Mouse (Mus musculus) CH12.LX (cell line): ENCODE data around the gene Ctnnd2. TPM values are rescaled to one million over a fixed set of nuclear protein-coding genes. Genes with fewer than 3 reads are reported as not detected.

Source experiments
- DNase-seq: peaks from one replicate; pipeline ENCODE4 v3.0.0-alpha.2; 2013; ENCODE audit errors: extremely low read depth
- H3K27ac ChIP-seq: 2 replicates; pipeline ENCODE4 v1.5.1; 2012; ENCODE audit warnings: low read depth, mild to moderate bottlenecking, control low read depth, moderate library complexity; ENCODE audit not compliant: insufficient read depth
- H3K27me3 ChIP-seq: replicated peaks from 2 replicates; pipeline ENCODE3; 2012; ENCODE audit warnings: inconsistent platforms
- H3K36me3 ChIP-seq, 2 experiments: replicated peaks in 1 of 2; 2 replicates each; pipeline versions ENCODE3 to v1.6.1; 2012; ENCODE audit warnings: inconsistent platforms in 1 of 2, low read length in 1 of 2, mild to moderate bottlenecking in 1 of 2, mixed read lengths in 1 of 2, moderate library complexity in 1 of 2; ENCODE audit not compliant: control insufficient read depth in 1 of 2, insufficient read depth in 1 of 2
- H3K4me1 ChIP-seq, 2 experiments: 2 replicates each; pipeline ENCODE4 v1.6.1; 2012; ENCODE audit warnings: inconsistent platforms in 1 of 2, moderate library complexity in 1 of 2; ENCODE audit not compliant: insufficient read depth in 2 of 2, control insufficient read depth in 1 of 2
- H3K4me2 ChIP-seq: 2 replicates; pipeline ENCODE4 v1.6.1; 2012; ENCODE audit warnings: low read depth, mild to moderate bottlenecking, control low read depth; ENCODE audit not compliant: poor library complexity, insufficient read depth, severe bottlenecking
- H3K4me3 ChIP-seq, 3 experiments: fragments of 150-350 bp in 1 of 3; sonication (generic) in 1 of 3; replicated peaks in 1 of 3; 2 replicates each; pipeline versions ENCODE3 to v1.5.1; 2011 to 2012; ENCODE audit warnings: low read depth in 2 of 3, low read length in 2 of 3, mild to moderate bottlenecking in 2 of 3, moderate library complexity in 2 of 3, control low read depth in 1 of 3, improper control_type of control experiment in 1 of 3, inconsistent platforms in 1 of 3, mixed read lengths in 1 of 3; ENCODE audit not compliant: poor library complexity in 1 of 3
- H3K79me2 ChIP-seq: replicated peaks from 2 replicates; pipeline ENCODE4 v1.6.1; 2012; ENCODE audit warnings: mild to moderate bottlenecking, moderate library complexity; ENCODE audit not compliant: control insufficient read depth, poor library complexity, insufficient read depth, severe bottlenecking; ENCODE audit errors: extremely low read depth
- H3K9ac ChIP-seq: 2 replicates; pipeline ENCODE4 v1.6.1; 2012; ENCODE audit warnings: low read depth, mild to moderate bottlenecking, control low read depth, moderate library complexity; ENCODE audit not compliant: insufficient read depth
- H3K9me3 ChIP-seq: replicated peaks from 2 replicates; pipeline ENCODE3; 2012; ENCODE audit warnings: low read length, inconsistent platforms, mixed read lengths
- BHLHE40 ChIP-seq: IDR thresholded peaks from 2 replicates; pipeline ENCODE4 v1.6.1; 2011; ENCODE audit warnings: mild to moderate bottlenecking, low read depth, low read length, improper control_type of control experiment
- CHD1 ChIP-seq: IDR thresholded peaks from 2 replicates; pipeline ENCODE4 v1.6.1; 2012; ENCODE audit warnings: low read depth, low read length, improper control_type of control experiment, inconsistent platforms
- CTCF ChIP-seq, 2 experiments: IDR thresholded peaks in 1 of 2; conservative IDR thresholded peaks in 1 of 2; 2 replicates each; pipeline ENCODE4 v1.5.1; 2011 to 2012; ENCODE audit warnings: low read depth in 2 of 2, low read length in 2 of 2, improper control_type of control experiment in 1 of 2, inconsistent platforms in 1 of 2, mild to moderate bottlenecking in 1 of 2, moderate library complexity in 1 of 2
- E2F4 ChIP-seq: IDR thresholded peaks from 2 replicates; pipeline ENCODE4 v1.6.1; 2011; ENCODE audit warnings: low read depth, low read length, improper control_type of control experiment; ENCODE audit not compliant: insufficient replicate concordance
- GABPA ChIP-seq: IDR thresholded peaks from 2 replicates; pipeline ENCODE4 v1.6.1; 2012; ENCODE audit warnings: low read depth, low read length, improper control_type of control experiment, inconsistent platforms; ENCODE audit not compliant: insufficient replicate concordance
- HCFC1 ChIP-seq: IDR thresholded peaks from 2 replicates; pipeline ENCODE4 v1.6.1; 2012; ENCODE audit warnings: low read depth, mild to moderate bottlenecking, inconsistent platforms, low read length, improper control_type of control experiment
- JUN ChIP-seq: IDR thresholded peaks from 2 replicates; pipeline ENCODE4 v1.6.1; 2011; ENCODE audit warnings: low read depth, mild to moderate bottlenecking, low read length, improper control_type of control experiment, moderate library complexity; ENCODE audit not compliant: insufficient read depth
- MAZ ChIP-seq: IDR thresholded peaks from 2 replicates; pipeline ENCODE4 v1.6.1; 2012; ENCODE audit warnings: low read depth, mild to moderate bottlenecking, inconsistent platforms, low read length, improper control_type of control experiment, moderate library complexity
- MEF2A ChIP-seq: IDR thresholded peaks from 2 replicates; pipeline ENCODE4 v1.6.1; 2014; ENCODE audit warnings: low read depth, mild to moderate bottlenecking, inconsistent platforms, low read length, improper control_type of control experiment, borderline replicate concordance
- MXI1 ChIP-seq: IDR thresholded peaks from 2 replicates; pipeline ENCODE4 v1.6.1; 2011; ENCODE audit warnings: mild to moderate bottlenecking, low read depth, low read length, improper control_type of control experiment
- MYC ChIP-seq: IDR thresholded peaks from 2 replicates; pipeline ENCODE4 v1.6.1; 2011; ENCODE audit warnings: low read depth, mild to moderate bottlenecking, improper control_type of control experiment, low read length
- NELFE ChIP-seq: IDR thresholded peaks from 2 replicates; pipeline ENCODE4 v1.6.1; 2011; ENCODE audit warnings: low read depth, low read length, improper control_type of control experiment
- PAX5 ChIP-seq: IDR thresholded peaks from 2 replicates; pipeline ENCODE4 v1.6.1; 2012; ENCODE audit warnings: low read length, inconsistent platforms, mixed read lengths
- RAD21 ChIP-seq: IDR thresholded peaks from 2 replicates; pipeline ENCODE4 v1.6.1; 2011; ENCODE audit warnings: low read depth, mild to moderate bottlenecking, low read length, improper control_type of control experiment, moderate library complexity
- RCOR1 ChIP-seq: conservative IDR thresholded peaks from 2 replicates; pipeline ENCODE4 v1.6.1; 2012; ENCODE audit warnings: low read depth, mild to moderate bottlenecking, inconsistent platforms, low read length, improper control_type of control experiment
- SMC3 ChIP-seq: IDR thresholded peaks from 2 replicates; pipeline ENCODE4 v1.6.1; 2011; ENCODE audit warnings: low read depth, low read length, improper control_type of control experiment
- UBTF ChIP-seq: IDR thresholded peaks from 2 replicates; pipeline ENCODE4 v1.6.1; 2012; ENCODE audit warnings: low read depth, mild to moderate bottlenecking, inconsistent platforms, low read length, improper control_type of control experiment, moderate library complexity
- USF1 ChIP-seq: IDR thresholded peaks from 2 replicates; pipeline ENCODE4 v1.6.1; 2014; ENCODE audit warnings: low read depth, mild to moderate bottlenecking, inconsistent platforms, low read length, improper control_type of control experiment
- USF2 ChIP-seq: conservative IDR thresholded peaks from 2 replicates; pipeline ENCODE4 v1.6.1; 2011; ENCODE audit warnings: low read depth, low read length, improper control_type of control experiment
- ZC3H11A ChIP-seq: IDR thresholded peaks from 2 replicates; pipeline ENCODE4 v1.6.1; 2012; ENCODE audit warnings: low read depth, mild to moderate bottlenecking, inconsistent platforms, low read length, improper control_type of control experiment
- ZMIZ1 ChIP-seq: IDR thresholded peaks from 2 replicates; pipeline ENCODE4 v1.6.1; 2012; ENCODE audit warnings: low read depth, mild to moderate bottlenecking, inconsistent platforms, low read length, improper control_type of control experiment
- dilution Hi-C: fragments of 300-500 bp; cut with MboI; formaldehyde crosslinking; loops from 2 replicates; pipeline ENCODE4 v1.14.3; 2020; ENCODE audit warnings: low sequenced_read_pairs; ENCODE audit not compliant: extremely low pct_unique_long_range_greater_than_20kb, extremely low pct_ligation_motif_present
- in situ Hi-C: fragments of 300-500 bp; cut with MboI; formaldehyde crosslinking; loops from 3 replicates; pipeline ENCODE4 v1.14.3; 2019; ENCODE audit warnings: low sequenced_read_pairs, low pct_ligation_motif_present, low pct_unique_long_range_greater_than_20kb, mixed read lengths
- polyA plus RNA-seq: library from polyadenylated mRNA; unstranded; fragments of >175 nt; gene quantifications from 2 replicates; pipeline ENCODE4 v1.2.1, GENCODE M21; 2012; ENCODE audit warnings: low read depth; ENCODE audit not compliant: insufficient read length
- total RNA-seq, 2 experiments: library from RNA; depleted of rRNA; stranded (reverse); fragments of 300-350 nt in 1 of 2; fragments of >200 nt in 1 of 2; gene quantifications; 2 replicates each; pipeline ENCODE4 v1.2.3; 2012 to 2014

Ctnnd2 gene
- total and polyA plus RNA-seq, 3 experiments = 0.23 TPM; not detected in 2

GRCm38 (mm10) chr15:30427342-30427741, 254.9 kb downstream of the Ctnnd2 start:
- H3K79me2 ChIP-seq = no peaks in the 10 kb centered on the region
- H3K9me3 ChIP-seq = no peaks in the 10 kb centered on the region
- no peak overlapping the region for H3K4me2 ChIP-seq
- no peak overlapping the region for H3K4me3 ChIP-seq
- H3K27me3 ChIP-seq = no peaks in the 10 kb centered on the region
- dilution Hi-C loops = no loop called here
- H3K9ac ChIP-seq = no peak overlapping the region
- H3K27ac ChIP-seq = no peak overlapping the region
- H3K36me3 ChIP-seq = no peaks in the 10 kb centered on the region
- TF ChIP-seq USF1 = no peak
- TF ChIP-seq ZC3H11A = 0 out of 2 replicates have a peak, but pooled peaks have one; percentile 3
- TF ChIP-seq GABPA = no peak
- TF ChIP-seq RAD21 = peak; percentile 85
- TF ChIP-seq SMC3 = peak; percentile 60
- TF ChIP-seq CTCF (conservative IDR thresholded peaks at IDR 0.05 in 1 of 2, IDR thresholded peaks at IDR 0.05 in 1 of 2; ENCODE audit: low read depth in 2 of 2, low read length in 2 of 2) = peak; percentile 74 to 90
- peak; percentile 61 for DNase-seq
- H3K4me1 ChIP-seq = no peaks in the 10 kb centered on the region
- in situ Hi-C loops = loop anchor here (25.0 kb wide), 1 partner anchor 310 kb away; no protein-coding TSS in a partner anchor

- no peaks in the 10 kb centered on the region for H3K36me3 ChIP-seq
- in situ Hi-C loops = loop anchor here (25.0 kb wide), 1 partner anchor 298 kb away; no protein-coding TSS in a partner anchor
- DNase-seq = no peak
- H3K4me2 ChIP-seq = no peak overlapping the region
- dilution Hi-C loops = no loop called here
- H3K27me3 ChIP-seq = no peaks in the 10 kb centered on the region
- H3K79me2 ChIP-seq = no peaks in the 10 kb centered on the region
- no peaks in the 10 kb centered on the region for H3K9me3 ChIP-seq
- H3K4me3 ChIP-seq = no peak overlapping the region
- no peak overlapping the region for H3K27ac ChIP-seq
- H3K9ac ChIP-seq = no peak overlapping the region
- H3K4me1 ChIP-seq = no peaks in the 10 kb centered on the region
- TF ChIP-seq JUN = no peak
- TF ChIP-seq NELFE = no peak
- TF ChIP-seq ZC3H11A = no peak
- TF ChIP-seq E2F4 = no peak
- no peak for TF ChIP-seq USF1
- no peak for TF ChIP-seq ZMIZ1
- TF ChIP-seq HCFC1 = no peak
These were observed 266.7 kb downstream of the Ctnnd2 start for GRCm38 (mm10) chr15:30439045-30439444.

GRCm38 (mm10) chr15:30450765-30451164, 278.4 kb downstream of the Ctnnd2 start:
- H3K36me3 ChIP-seq = no peaks in the 10 kb centered on the region
- no peaks in the 10 kb centered on the region for H3K9me3 ChIP-seq
- H3K27me3 ChIP-seq = no peaks in the 10 kb centered on the region
- no peaks in the 10 kb centered on the region for H3K4me1 ChIP-seq
- no peak for TF ChIP-seq JUN
- no peak for TF ChIP-seq ZC3H11A
- no peak for TF ChIP-seq MEF2A
- TF ChIP-seq UBTF = no peak
- TF ChIP-seq USF2 = no peak
- no peak for TF ChIP-seq BHLHE40
- no peak for TF ChIP-seq PAX5
- no peak for TF ChIP-seq CHD1
- TF ChIP-seq MYC = no peak
- TF ChIP-seq MAZ = no peak
- no peak for TF ChIP-seq RCOR1
- no peak for TF ChIP-seq MXI1
- TF ChIP-seq GABPA = no peak
- no peak for TF ChIP-seq ZMIZ1
- no peak overlapping the region for H3K4me3 ChIP-seq
- DNase-seq = no peak
- H3K27ac ChIP-seq = no peak overlapping the region
- no peaks in the 10 kb centered on the region for H3K79me2 ChIP-seq
- no peak overlapping the region for H3K4me2 ChIP-seq
- dilution Hi-C loops (no loop called here), in situ Hi-C loops (no loop called here)
- no peak overlapping the region for H3K9ac ChIP-seq
